Mouse (Mus musculus) testis, adult 10 weeks (tissue): ENCODE results near the gene Trove2. TPM values are rescaled to one million over a fixed set of nuclear protein-coding genes. Genes with fewer than 3 reads are reported as not detected.

Experiments used
- polyA plus RNA-seq: library from polyadenylated mRNA; stranded (reverse); fragments of 350-450 nt; fragmentation: Illumina TruSeq; extraction: RNeasy Lipid Tissue Mini Kit (QIAGEN cat#74804); gene quantifications from one replicate; pipeline ENCODE4 v1.2.3, GENCODE M21; 2014; ENCODE audit warnings: low read depth, low replicate concordance

Gene Trove2
- 3.6 TPM for polyA plus RNA-seq

DNA sequence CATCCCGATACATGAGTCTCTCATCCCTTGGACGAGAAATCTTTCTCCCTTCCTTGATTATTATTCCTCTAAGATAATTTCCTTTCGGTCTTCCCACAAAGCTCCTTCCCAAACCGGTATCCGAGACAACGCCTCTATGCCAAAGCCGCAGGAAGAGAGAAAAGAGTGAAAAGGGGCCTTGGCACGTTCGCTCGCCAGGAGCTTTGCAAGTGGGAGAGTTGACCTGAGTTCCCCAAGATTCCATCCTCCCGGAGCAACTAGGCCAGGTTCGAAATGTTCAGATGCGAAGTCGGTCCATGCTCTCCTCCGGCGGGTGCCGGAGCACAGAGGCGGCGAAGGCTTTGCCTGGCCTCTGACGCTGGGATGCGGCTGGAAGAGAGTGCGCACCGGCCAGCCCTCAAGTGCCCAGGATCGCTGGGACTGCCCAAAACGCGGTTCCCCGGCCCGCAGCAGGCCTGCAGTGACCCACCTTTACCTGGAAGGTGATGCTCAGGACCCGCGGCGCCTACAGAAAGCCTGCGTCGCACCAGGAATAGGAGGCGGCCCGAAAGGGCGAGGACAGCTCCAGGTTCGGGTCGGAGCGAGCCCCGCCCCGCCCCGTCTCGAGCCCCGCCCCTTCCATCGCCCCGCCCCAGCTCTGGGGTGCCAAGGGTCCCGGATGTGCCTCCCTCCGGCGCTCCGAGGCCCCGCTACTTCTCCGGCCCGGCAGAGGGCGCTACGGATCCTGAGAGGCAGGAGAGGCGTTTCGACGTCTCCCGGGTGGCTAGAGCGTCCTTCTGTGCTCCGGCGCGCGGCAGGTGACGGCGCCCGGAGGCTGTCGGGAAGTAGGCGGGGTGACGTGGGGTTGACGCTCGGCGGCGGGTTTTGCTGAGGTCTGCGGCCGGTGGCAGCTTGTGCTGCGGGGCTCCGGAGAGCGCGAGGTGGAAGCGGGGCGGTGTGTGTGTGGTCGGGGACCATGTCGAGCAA, at the start of gene Trove2, which contains the start of gene Uchl5:
Trove2 (minus strand) TSS at position 623 of the 966 bp plus-strand sequence.
Uchl5 (plus strand) TSS at position 827 of the 966 bp plus-strand sequence.

DNA sequence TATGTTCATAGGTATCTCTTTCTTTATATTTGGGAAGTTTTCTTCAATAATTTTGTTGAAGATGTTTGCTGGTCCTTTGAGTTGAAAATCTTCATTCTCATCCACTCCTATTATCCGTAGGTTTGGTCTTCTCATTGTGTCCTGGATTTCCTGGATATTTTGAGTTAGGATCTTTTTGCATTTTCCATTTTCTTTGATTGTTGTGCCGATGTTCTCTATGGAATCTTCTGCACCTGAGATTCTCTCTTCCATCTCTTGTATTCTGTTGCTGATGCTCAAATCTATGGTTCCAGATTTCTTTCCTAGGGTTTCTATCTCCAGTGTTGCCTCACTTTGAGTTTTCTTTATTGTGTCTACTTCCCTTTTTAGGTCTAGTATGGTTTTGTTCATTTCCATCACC, 60.8 kb downstream of the Trove2 start, which contains the start of gene Glrx2:
Glrx2 (plus strand) TSS at position 301 of the 400 bp plus-strand sequence.

DNA sequence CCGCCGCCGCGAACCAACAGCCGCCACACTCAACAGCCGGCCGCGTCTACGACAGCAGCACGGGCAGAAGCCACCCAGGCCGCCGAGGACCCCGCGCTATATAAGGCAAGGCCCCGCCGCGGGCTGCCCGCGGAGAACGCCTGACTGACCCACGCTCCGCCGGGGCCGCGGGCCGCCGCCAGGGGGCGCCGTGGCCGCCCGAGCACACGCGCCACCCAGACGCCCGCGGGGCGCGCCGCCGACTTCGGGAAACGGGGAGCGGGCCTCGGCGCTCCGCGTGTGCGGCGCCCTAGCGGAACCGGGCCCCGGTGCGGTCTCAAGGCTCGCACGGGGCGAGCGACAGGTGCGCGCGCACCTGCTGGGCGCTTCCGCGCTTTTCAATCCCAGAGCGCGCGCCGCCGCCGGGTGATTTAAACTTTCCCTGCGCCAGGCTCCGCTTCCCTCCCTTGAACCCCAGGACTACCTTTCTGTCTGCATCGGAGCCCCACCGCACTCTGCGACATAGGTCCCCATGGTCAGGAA, 74.1 kb downstream of the Trove2 start, which contains the start of gene Cdc73:
Cdc73 (minus strand) TSS at position 153 of the 522 bp plus-strand sequence.

Other genes starting within 250 kb of the Trove2 start
- 0.14 TPM for gene B3galt2, start 136.4 kb downstream of the Trove2 start, polyA plus RNA-seq
- 144 TPM for gene Cdc73, start 74.2 kb downstream of the Trove2 start, polyA plus RNA-seq
- 386 TPM for gene Glrx2, start 60.7 kb downstream of the Trove2 start, polyA plus RNA-seq
- gene Uchl5, start 204 bp upstream of the Trove2 start, polyA plus RNA-seq, result 175 TPM
- 23.1 TPM for gene Rgs2, start 227.1 kb upstream of the Trove2 start, polyA plus RNA-seq